Mouse (Mus musculus) midbrain, embryonic 14.5 days (tissue): ENCODE results near the gene Rnf44. TPM values are rescaled to one million over a fixed set of nuclear protein-coding genes. Genes with fewer than 3 reads are reported as not detected.

Experiments used
- ATAC-seq: fragments of 200-750 bp; cut with Nextera tagmentation; 2 replicates; pipeline ENCODE4 v1.8.0; 2017; ENCODE audit warnings: moderate number of reproducible peaks, moderate library complexity; ENCODE audit not compliant: low FRiP score, low TSS enrichment
- DNase-seq: peaks from one replicate; pipeline ENCODE4 v3.0.0-alpha.2; 2015
- H3K27ac ChIP-seq: fragments of 300-500 bp; sonication (generic); replicated peaks from 2 replicates; pipeline ENCODE4 v1.5.1; 2014; ENCODE audit warnings: mild to moderate bottlenecking, low read depth, low read length, moderate library complexity
- H3K27me3 ChIP-seq: fragments of 300-500 bp; sonication (generic); 2 replicates; pipeline ENCODE4 v1.6.1; 2014; ENCODE audit warnings: low read length, control low read depth, mixed read lengths; ENCODE audit not compliant: control insufficient read depth, insufficient read depth
- H3K36me3 ChIP-seq: fragments of 300-500 bp; sonication (generic); 2 replicates; pipeline ENCODE4 v1.6.1; 2014; ENCODE audit warnings: low read length, control low read depth; ENCODE audit not compliant: control insufficient read depth, insufficient read depth
- H3K4me1 ChIP-seq: fragments of 300-500 bp; sonication (generic); 2 replicates; pipeline ENCODE4 v1.6.1; 2014; ENCODE audit warnings: mild to moderate bottlenecking, antibody characterized with exemption, low read length, control low read depth; ENCODE audit not compliant: control insufficient read depth, insufficient read depth
- H3K4me2 ChIP-seq: fragments of 300-500 bp; sonication (generic); 2 replicates; pipeline ENCODE4 v1.6.1; 2014; ENCODE audit warnings: mild to moderate bottlenecking, low read length, moderate library complexity
- H3K4me3 ChIP-seq: fragments of 300-500 bp; sonication (generic); replicated peaks from 2 replicates; pipeline ENCODE4 v1.5.1; 2014; ENCODE audit warnings: low read depth, low read length
- H3K9ac ChIP-seq: fragments of 300-500 bp; sonication (generic); replicated peaks from 2 replicates; pipeline ENCODE4 v1.6.1; 2014; ENCODE audit warnings: mild to moderate bottlenecking, low read length, moderate library complexity
- H3K9me3 ChIP-seq: fragments of 300-500 bp; sonication (generic); 2 replicates; pipeline ENCODE4 v1.6.1; 2016; ENCODE audit warnings: low read length, control low read depth, mixed read lengths; ENCODE audit not compliant: control insufficient read depth
- WGBS: fragments of 180-500 bp; shearing (Covaris S2); extraction: QIAGEN DNeasy Blood & Tissue Kit; methylation state at CpG from one replicate; pipeline ENCODE4 v1.1.7; 2014; 5-methylcytosine and 5-hydroxymethylcytosine counted together
- polyA plus RNA-seq: library from polyadenylated mRNA; unstranded; fragments of >200 nt; fragmentation: Nextera tagmentation; extraction: Ambion mirVana; gene quantifications from 2 replicates; pipeline ENCODE4 v1.2.1, GENCODE M21; 2014

Rnf44 gene
- polyA plus RNA-seq, 1 experiment from 2014 or later, result 88.1 TPM

- ATAC-seq (no peak), DNase-seq (no peak)
- H3K9ac ChIP-seq, result no peak overlapping the region
- H3K36me3 ChIP-seq, result peaks cover 79% of the 10 kb centered on the region
- no peak overlapping the region for H3K27ac ChIP-seq
- no peaks in the 10 kb centered on the region for H3K4me1 ChIP-seq
- no peaks in the 10 kb centered on the region for H3K27me3 ChIP-seq
- 64% methylated on average over 5 of the region's 5 CpGs for WGBS
- H3K9me3 ChIP-seq, result no peaks in the 10 kb centered on the region
- no peak overlapping the region for H3K4me3 ChIP-seq
- no peak overlapping the region for H3K4me2 ChIP-seq
These were observed 32.8 kb downstream of the Rnf44 start for GRCm38 (mm10) chr13:54660877-54661276.

GRCm38 (mm10) chr13:54650461-54650860 is 43.2 kb downstream of the Rnf44 start:
- Histone ChIP-seq H3K27me3 (no peaks in the 10 kb centered on the region), H3K36me3 (peaks cover 96% of the 10 kb centered on the region), H3K4me3 (no peak overlapping the region), H3K4me2 (no peak overlapping the region), H3K9ac (no peak overlapping the region), H3K4me1 (no peaks in the 10 kb centered on the region), H3K9me3 (no peaks in the 10 kb centered on the region), H3K27ac (no peak overlapping the region)
- 100% methylated on average over 3 of the region's 3 CpGs for WGBS
- no peak for ATAC-seq
- no peak for DNase-seq

GRCm38 (mm10) chr13:54635011-54635410 is 58.7 kb downstream of the Rnf44 start:
- WGBS, result 96% methylated on average over 3 of the region's 3 CpGs
- H3K9ac ChIP-seq, result no peak overlapping the region
- no peak for DNase-seq

GRCm38 (mm10) chr13:54632731-54633277 is 60.9 kb downstream of the Rnf44 start:
- no peak for ATAC-seq
- Histone ChIP-seq H3K9ac (no peak overlapping the region), H3K4me1 (no peaks in the 10 kb centered on the region), H3K36me3 (peaks cover 9% of the 10 kb centered on the region), H3K27me3 (no peaks in the 10 kb centered on the region), H3K9me3 (no peaks in the 10 kb centered on the region), H3K4me2 (no peak overlapping the region), H3K4me3 (no peak overlapping the region), H3K27ac (no peak overlapping the region)
- DNase-seq, result no peak
- WGBS, result 85% methylated on average over 3 of the region's 3 CpGs

More at GRCm38 (mm10) chr13:54635011-54635410, 58.7 kb downstream of the Rnf44 start:
- no peak overlapping the region for H3K4me3 ChIP-seq
- ATAC-seq, result no peak
- no peak overlapping the region for H3K4me2 ChIP-seq
- no peaks in the 10 kb centered on the region for H3K4me1 ChIP-seq
- peaks cover 27% of the 10 kb centered on the region for H3K36me3 ChIP-seq
- H3K27me3 ChIP-seq, result no peaks in the 10 kb centered on the region
- H3K9me3 ChIP-seq, result no peaks in the 10 kb centered on the region
- H3K27ac ChIP-seq, result no peak overlapping the region

Other genes with a start within 250 kb of the Rnf44 start
- gene Thoc3, start 225.1 kb downstream of the Rnf44 start, polyA plus RNA-seq, result 114 and 121 TPM in 2 replicates
- gene Simc1, start 190.1 kb downstream of the Rnf44 start, polyA plus RNA-seq, result 23.3 and 27.9 TPM in 2 replicates
- gene 4833439L19Rik, start 128.5 kb downstream of the Rnf44 start, polyA plus RNA-seq, result 240 and 277 TPM in 2 replicates
- gene Arl10, start 118.9 kb downstream of the Rnf44 start, polyA plus RNA-seq, result 88.1 and 117 TPM in 2 replicates
- 36.5 and 44.2 TPM in 2 replicates for gene Nop16, start 103.8 kb downstream of the Rnf44 start, polyA plus RNA-seq
- gene Higd2a, start 103.7 kb downstream of the Rnf44 start, polyA plus RNA-seq, result 219 and 273 TPM in 2 replicates
- gene Cltb, start 82.6 kb downstream of the Rnf44 start, polyA plus RNA-seq, result 127 and 188 TPM in 2 replicates
- gene Faf2, start 72.1 kb downstream of the Rnf44 start, polyA plus RNA-seq, result 86.9 and 98.5 TPM in 2 replicates
- 0.22 and 0.23 TPM in 2 replicates for gene Cdhr2, start 7.6 kb upstream of the Rnf44 start, polyA plus RNA-seq
- 19.1 and 29.4 TPM in 2 replicates for gene Gprin1, start 56.0 kb upstream of the Rnf44 start, polyA plus RNA-seq
- 37.5 and 53.7 TPM in 2 replicates for gene Sncb, start 72.7 kb upstream of the Rnf44 start, polyA plus RNA-seq
- gene Eif4e1b, start 90.1 kb upstream of the Rnf44 start, polyA plus RNA-seq, result not detected in 2 replicates
- gene Tspan17, start 95.5 kb upstream of the Rnf44 start, polyA plus RNA-seq, result 25.5 and 40.2 TPM in 2 replicates